Mouse (Mus musculus) forebrain, embryonic 16.5 days (tissue): Measurements from ENCODE around the gene Ccdc88c. TPM values are rescaled to one million over a fixed set of nuclear protein-coding genes. Genes with fewer than 3 reads are reported as not detected.
"Not testable (repeated sequence)": the region's sequence is repeated elsewhere in the genome, so short reads cannot be mapped to it uniquely, and the experiment has no call there.

Source experiments
- ATAC-seq: fragments of 200-750 bp; cut with Nextera tagmentation; 2 replicates; pipeline ENCODE4 v1.8.0; 2017; ENCODE audit warnings: mild to moderate bottlenecking, moderate library complexity
- H3K27ac ChIP-seq: fragments of 300-500 bp; sonication (generic); 2 replicates; pipeline ENCODE4 v1.5.1; 2014; ENCODE audit warnings: low read length, control low read depth
- H3K27me3 ChIP-seq: fragments of 300-500 bp; sonication (generic); replicated peaks from 2 replicates; pipeline ENCODE4 v1.6.1; 2014; ENCODE audit warnings: low read length; ENCODE audit not compliant: control insufficient read depth, insufficient read depth
- H3K36me3 ChIP-seq: fragments of 300-500 bp; sonication (generic); 2 replicates; pipeline ENCODE4 v1.6.1; 2014; ENCODE audit not compliant: control insufficient read depth, insufficient read depth
- H3K4me1 ChIP-seq: fragments of 300-500 bp; sonication (generic); replicated peaks from 2 replicates; pipeline ENCODE4 v1.6.1; 2014; ENCODE audit warnings: low read length; ENCODE audit not compliant: control insufficient read depth, insufficient read depth
- H3K4me2 ChIP-seq: fragments of 300-500 bp; sonication (generic); 2 replicates; pipeline ENCODE4 v1.6.1; 2014; ENCODE audit warnings: mild to moderate bottlenecking, low read length, control low read depth
- H3K4me3 ChIP-seq: fragments of 300-500 bp; sonication (generic); replicated peaks from 2 replicates; pipeline ENCODE4 v1.5.1; 2014; ENCODE audit warnings: mild to moderate bottlenecking, low read length, control low read depth
- H3K9ac ChIP-seq: fragments of 300-500 bp; sonication (generic); replicated peaks from 2 replicates; pipeline ENCODE4 v1.6.1; 2014; ENCODE audit warnings: low read depth, low read length, control low read depth
- H3K9me3 ChIP-seq: fragments of 300-500 bp; sonication (generic); 2 replicates; pipeline ENCODE4 v1.6.1; 2016; ENCODE audit warnings: low read length; ENCODE audit not compliant: control insufficient read depth
- WGBS: fragments of 180-500 bp; shearing (Covaris S2); extraction: QIAGEN DNeasy Blood & Tissue Kit; methylation state at CpG from one replicate; pipeline ENCODE4 v1.1.7; 2014; 5-methylcytosine and 5-hydroxymethylcytosine counted together
- polyA plus RNA-seq: library from polyadenylated mRNA; unstranded; fragments of >200 nt; fragmentation: Nextera tagmentation; extraction: Ambion mirVana; gene quantifications from 2 replicates; pipeline ENCODE4 v1.2.1, GENCODE M21; 2015

Gene Ccdc88c
- polyA plus RNA-seq, 1 experiment from 2014 or later = 20.7 TPM

- Histone ChIP-seq H3K27ac (no peak overlapping the region), H3K4me2 (no peak overlapping the region), H3K9ac (no peak overlapping the region), H3K36me3 (no peaks in the 10 kb centered on the region; the same call in 1 of the 2 replicates), H3K4me3 (no peak overlapping the region), H3K4me1 (peaks cover 59% of the 10 kb centered on the region), H3K9me3 (no peaks in the 10 kb centered on the region), H3K27me3 (no peaks in the 10 kb centered on the region)
- WGBS = 54% methylated on average over 15 of the region's 15 CpGs
- ATAC-seq = peak; percentile 26; the same call in 1 of the 2 replicates
Measured at GRCm38 (mm10) chr12:101020210-101021015, 8.4 kb downstream of the Ccdc88c start.

- Histone ChIP-seq H3K4me1 (peaks cover 58% of the 10 kb centered on the region), H3K27ac (no peak overlapping the region), H3K4me2 (no peak overlapping the region), H3K27me3 (no peaks in the 10 kb centered on the region), H3K4me3 (no peak overlapping the region), H3K9ac (no peak overlapping the region), H3K9me3 (no peaks in the 10 kb centered on the region), H3K36me3 (no peaks in the 10 kb centered on the region; the same call in 1 of the 2 replicates)
- ATAC-seq = no peak
- WGBS = 90% methylated on average over 7 of the region's 7 CpGs
Measured at GRCm38 (mm10) chr12:101019443-101019842, 9.4 kb downstream of the Ccdc88c start.

- H3K27ac ChIP-seq = no peak overlapping the region
- H3K9ac ChIP-seq = no peak overlapping the region
- H3K4me3 ChIP-seq = no peak overlapping the region
- no peak for ATAC-seq
- H3K9me3 ChIP-seq = no peaks in the 10 kb centered on the region
- WGBS = 37% methylated on average over 5 of the region's 5 CpGs
- H3K4me1 ChIP-seq = peaks cover 58% of the 10 kb centered on the region
- H3K36me3 ChIP-seq = no peaks in the 10 kb centered on the region; the same call in 1 of the 2 replicates
- no peaks in the 10 kb centered on the region for H3K27me3 ChIP-seq
- H3K4me2 ChIP-seq = no peak overlapping the region
Measured at GRCm38 (mm10) chr12:101019031-101019430, 9.8 kb downstream of the Ccdc88c start.

GRCm38 (mm10) chr12:101017971-101018371 lies 10.9 kb downstream of the Ccdc88c start:
- H3K4me2 ChIP-seq = peak overlapping the region; percentile 18
- 0 out of 2 replicates have a peak overlapping the region, but pooled peaks have one; percentile 5 for H3K27ac ChIP-seq
- WGBS = 30% methylated on average over 6 of the region's 6 CpGs
- peak overlapping the region; percentile 44 for H3K9ac ChIP-seq
- H3K27me3 ChIP-seq = no peaks in the 10 kb centered on the region
- no peak for ATAC-seq
- H3K4me3 ChIP-seq = no peak overlapping the region
- H3K4me1 ChIP-seq = peaks cover 55% of the 10 kb centered on the region
- H3K36me3 ChIP-seq = no peaks in the 10 kb centered on the region; the same call in 1 of the 2 replicates
- no peaks in the 10 kb centered on the region for H3K9me3 ChIP-seq

GRCm38 (mm10) chr12:101016412-101016928 lies 12.4 kb downstream of the Ccdc88c start:
- no peak overlapping the region for H3K9ac ChIP-seq
- no peak for ATAC-seq
- H3K9me3 ChIP-seq = no peaks in the 10 kb centered on the region
- H3K36me3 ChIP-seq = no peaks in the 10 kb centered on the region
- no peak overlapping the region for H3K4me2 ChIP-seq
- WGBS = 37% methylated on average over 5 of the region's 5 CpGs
- H3K27me3 ChIP-seq = no peaks in the 10 kb centered on the region
- no peak overlapping the region for H3K27ac ChIP-seq
- H3K4me3 ChIP-seq = no peak overlapping the region
- peaks cover 60% of the 10 kb centered on the region for H3K4me1 ChIP-seq

GRCm38 (mm10) chr12:101015926-101016325 lies 12.9 kb downstream of the Ccdc88c start:
- H3K9me3 ChIP-seq = no peaks in the 10 kb centered on the region
- no peak overlapping the region for H3K4me3 ChIP-seq
- H3K4me2 ChIP-seq = no peak overlapping the region
- no peak overlapping the region for H3K9ac ChIP-seq
- ATAC-seq = no peak
- no peak overlapping the region for H3K27ac ChIP-seq
- WGBS = 28% methylated on average over 4 of the region's 4 CpGs
- H3K27me3 ChIP-seq = no peaks in the 10 kb centered on the region
- H3K4me1 ChIP-seq = peaks cover 60% of the 10 kb centered on the region
- H3K36me3 ChIP-seq = no peaks in the 10 kb centered on the region

- H3K9me3 ChIP-seq = no peaks in the 10 kb centered on the region
- no peaks in the 10 kb centered on the region for H3K36me3 ChIP-seq
- WGBS = 69% methylated on average over 11 of the region's 11 CpGs
- H3K4me3 ChIP-seq = no peak overlapping the region
- no peak overlapping the region; the same call in 1 of the 2 replicates for H3K27ac ChIP-seq
- no peak overlapping the region for H3K9ac ChIP-seq
- H3K4me1 ChIP-seq = peaks cover 55% of the 10 kb centered on the region
- no peak for ATAC-seq
- no peak overlapping the region for H3K4me2 ChIP-seq
- no peaks in the 10 kb centered on the region for H3K27me3 ChIP-seq
Measured at GRCm38 (mm10) chr12:101015165-101015560, 13.7 kb downstream of the Ccdc88c start.

GRCm38 (mm10) chr12:101014549-101015164 lies 14.2 kb downstream of the Ccdc88c start:
- Histone ChIP-seq H3K27me3 (no peaks in the 10 kb centered on the region), H3K4me1 (peaks cover 53% of the 10 kb centered on the region), H3K9me3 (no peaks in the 10 kb centered on the region), H3K27ac (peak overlapping the region; percentile 4; the same call in 1 of the 2 replicates), H3K4me2 (no peak overlapping the region), H3K9ac (no peak overlapping the region), H3K36me3 (no peaks in the 10 kb centered on the region), H3K4me3 (no peak overlapping the region)
- 31% methylated on average over 10 of the region's 10 CpGs for WGBS
- peak; percentile 13; the same call in 1 of the 2 replicates for ATAC-seq

- H3K4me3 ChIP-seq, H3K27me3 ChIP-seq, H3K9ac ChIP-seq, H3K9me3 ChIP-seq, H3K36me3 ChIP-seq, H3K27ac ChIP-seq, ATAC-seq, H3K4me2 ChIP-seq: not testable (repeated sequence)
- peaks cover 47% of the 10 kb centered on the region for H3K4me1 ChIP-seq
- 89% methylated on average over 9 of the region's 9 CpGs for WGBS
Measured at GRCm38 (mm10) chr12:101013668-101014067, 15.2 kb downstream of the Ccdc88c start.
